Mouse (Mus musculus) urinary bladder, adult 18-20 months (tissue): ENCODE measurements around the gene Erv3.

Experiments used
- DNase-seq, 2 experiments: peaks; one replicate each; pipeline ENCODE4 v3.0.0; 2022; ENCODE audit warnings: low spot score in 2 of 2, mixed read lengths in 2 of 2

Gene Erv3

GRCm38 (mm10) chr2:131825498-131825897, 34.0 kb downstream of the Erv3 start:
- DNase-seq, result no peak

GRCm38 (mm10) chr2:131823931-131824330, 35.6 kb downstream of the Erv3 start:
- DNase-seq, result no peak

- no peak for DNase-seq
Observed at GRCm38 (mm10) chr2:131822492-131822891, 37.1 kb downstream of the Erv3 start.

- DNase-seq, result no peak
Observed at GRCm38 (mm10) chr2:131821708-131821990, 37.9 kb downstream of the Erv3 start.

GRCm38 (mm10) chr2:131820932-131821707, 38.4 kb downstream of the Erv3 start:
- DNase-seq, result peak; percentile 42 to 68

- peak; percentile 54 to 67 for DNase-seq
Observed at GRCm38 (mm10) chr2:131820088-131820675, 39.4 kb downstream of the Erv3 start.

DNA sequence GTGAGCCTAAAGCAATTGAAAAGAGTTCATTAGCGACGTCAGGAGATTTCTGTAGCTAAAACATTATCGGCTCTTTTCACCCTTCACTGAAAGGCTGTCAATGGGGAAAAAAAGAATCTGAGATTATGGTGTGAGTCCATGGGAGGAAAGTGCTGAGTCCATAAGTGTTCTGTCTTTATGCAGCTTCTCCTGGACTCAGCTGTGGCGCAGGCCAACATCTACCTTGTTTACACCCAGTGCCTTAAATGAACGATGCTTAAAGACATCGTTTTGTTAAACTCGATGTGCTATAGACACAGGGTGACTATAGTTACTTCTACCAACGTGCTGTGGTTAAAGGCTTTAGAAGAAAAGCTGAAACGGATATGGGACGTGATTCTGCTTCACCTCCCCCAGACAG, 45.2 kb downstream of the Erv3 start:
- no peak for DNase-seq

- DNase-seq, result no peak
Observed at GRCm38 (mm10) chr2:131813437-131813836, 46.1 kb downstream of the Erv3 start.

DNA sequence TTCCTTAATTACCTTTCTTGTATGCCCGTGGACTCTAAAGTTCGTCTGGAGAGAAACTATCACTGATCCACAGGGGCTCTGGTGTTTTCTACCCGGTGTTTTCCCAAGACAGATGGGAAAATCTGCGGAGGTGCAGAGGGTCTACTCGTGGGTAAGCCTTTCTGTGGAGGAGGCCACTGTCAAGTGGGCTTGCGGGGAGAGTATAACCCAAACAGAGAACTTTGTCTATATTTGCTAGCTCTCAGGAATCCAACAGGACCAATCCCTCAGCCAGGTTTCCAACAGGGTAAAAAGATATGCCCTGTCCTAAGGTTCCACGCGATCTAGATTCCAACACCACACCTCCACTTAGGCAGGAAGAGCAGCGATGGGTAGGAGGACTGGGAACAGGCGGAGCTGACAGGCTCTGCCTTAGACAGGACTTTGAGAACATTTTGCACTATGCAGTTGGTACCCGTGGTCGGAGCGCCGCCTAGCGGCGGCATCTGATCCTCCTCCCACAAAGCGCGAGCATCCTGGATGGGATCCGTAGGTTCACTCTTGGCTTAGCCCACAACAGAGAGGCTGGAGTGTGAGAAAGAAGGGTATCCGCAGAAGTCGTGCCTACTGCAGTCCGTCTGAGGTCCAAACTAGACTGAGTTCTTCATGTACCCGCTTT, 46.9 kb downstream of the Erv3 start:
- DNase-seq, result peak; percentile 20 to 39

DNA sequence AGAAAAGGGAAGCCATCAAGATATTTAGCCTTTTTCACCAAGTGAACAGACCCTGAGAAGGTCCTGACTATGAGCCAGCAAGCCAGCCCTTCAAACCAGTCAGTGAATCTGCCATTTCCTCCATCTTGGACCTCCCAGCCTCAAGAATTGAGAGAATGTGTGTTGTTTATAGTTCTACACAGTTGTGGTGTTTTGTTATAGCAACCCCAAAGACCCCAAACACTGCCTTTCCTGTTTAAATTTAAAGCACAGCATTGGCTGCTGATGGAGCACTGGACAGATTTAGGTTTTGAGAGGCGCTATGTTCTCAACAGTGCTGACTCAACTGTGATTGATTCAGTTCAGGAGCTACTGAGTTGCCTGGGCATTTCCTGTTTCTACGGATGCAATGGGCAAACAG, 47.9 kb downstream of the Erv3 start:
- DNase-seq, result no peak

GRCm38 (mm10) chr2:131808856-131809255, 50.7 kb downstream of the Erv3 start:
- no peak for DNase-seq

DNA sequence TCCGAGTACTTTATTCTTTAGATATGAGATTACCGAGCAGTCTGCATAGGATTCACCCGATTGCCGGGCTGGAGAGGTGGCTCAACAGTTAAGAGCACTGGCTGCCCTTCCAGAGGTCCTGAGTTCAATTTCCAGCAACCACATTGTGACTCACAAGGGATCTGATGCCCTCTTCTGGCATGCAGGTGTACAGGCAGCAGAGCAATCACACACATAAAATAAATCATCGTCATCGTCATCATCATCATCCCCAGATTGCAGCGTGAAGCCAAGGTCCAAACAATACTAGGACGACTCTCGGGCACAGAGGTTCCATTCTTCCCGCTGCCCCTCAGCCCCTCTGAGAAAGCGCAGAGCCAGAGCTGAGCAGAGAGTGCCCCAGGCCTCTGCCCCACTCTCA, 51.9 kb downstream of the Erv3 start:
- no peak for DNase-seq

DNA sequence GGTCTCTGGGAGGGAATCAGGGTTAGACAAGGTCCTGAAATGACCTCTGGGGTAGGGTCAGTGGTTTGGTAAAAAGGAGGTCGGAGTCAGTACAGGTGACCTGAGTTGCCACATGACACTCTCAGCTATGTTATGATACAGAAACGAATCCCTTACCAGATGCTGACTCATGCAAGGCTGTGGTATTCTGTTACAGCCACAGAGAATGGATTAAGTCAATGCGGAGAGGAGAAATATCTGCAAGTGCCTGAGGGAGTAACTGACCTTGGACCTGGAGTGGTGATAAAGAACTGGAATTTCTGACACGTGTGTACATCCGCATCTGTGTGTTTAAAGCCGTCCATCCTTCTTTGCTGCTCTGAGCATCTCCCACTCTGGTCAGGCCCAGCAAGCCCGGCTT, 52.7 kb downstream of the Erv3 start:
- DNase-seq, result no peak

DNA sequence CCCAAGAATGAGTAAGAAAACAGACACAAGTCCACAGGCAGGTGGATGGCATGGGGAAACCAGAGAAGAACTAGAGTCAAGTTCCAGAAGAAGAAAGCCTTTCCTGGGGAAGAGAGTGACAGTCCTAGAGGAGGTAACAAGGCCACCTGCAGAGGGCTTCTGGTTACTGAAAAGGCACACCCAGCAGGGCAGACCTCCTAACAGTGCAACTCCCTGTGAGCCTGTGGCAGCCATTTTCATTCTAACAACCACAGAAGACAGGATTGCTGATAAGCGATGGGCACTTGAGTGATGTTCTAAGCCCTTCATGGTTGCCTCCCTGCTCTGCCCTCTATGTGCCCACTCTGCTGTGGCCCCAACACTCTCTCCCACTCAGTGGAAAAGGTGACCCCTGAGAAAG, 54.2 kb downstream of the Erv3 start:
- DNase-seq, result no peak

GRCm38 (mm10) chr2:131803801-131804200, 55.7 kb downstream of the Erv3 start:
- DNase-seq, result no peak
